Mouse (Mus musculus): ENCODE data around the gene Epha4.

Epha4 gene

DNA sequence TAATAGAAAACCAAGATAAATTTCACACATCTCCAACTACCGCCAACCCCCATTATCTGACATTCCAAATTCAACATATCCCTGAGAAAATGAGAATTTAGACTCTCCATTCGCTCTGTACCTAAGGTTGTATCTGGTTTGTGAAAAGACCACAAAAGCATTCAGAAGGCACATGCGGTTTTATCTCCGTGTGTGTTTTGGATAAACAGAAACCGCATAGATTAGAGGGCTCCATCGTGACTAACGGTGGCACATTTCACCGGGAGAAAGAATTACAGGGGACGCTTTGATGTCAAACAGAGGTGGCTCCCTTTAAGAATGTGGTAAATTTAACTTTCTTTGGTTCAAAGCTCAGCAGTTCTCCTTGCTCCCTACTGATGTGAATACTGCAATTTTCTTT is 107.5 kb downstream of the Epha4 start:
- DNase-seq (ENCODE audit: low read depth, low spot score) = no peak

DNA sequence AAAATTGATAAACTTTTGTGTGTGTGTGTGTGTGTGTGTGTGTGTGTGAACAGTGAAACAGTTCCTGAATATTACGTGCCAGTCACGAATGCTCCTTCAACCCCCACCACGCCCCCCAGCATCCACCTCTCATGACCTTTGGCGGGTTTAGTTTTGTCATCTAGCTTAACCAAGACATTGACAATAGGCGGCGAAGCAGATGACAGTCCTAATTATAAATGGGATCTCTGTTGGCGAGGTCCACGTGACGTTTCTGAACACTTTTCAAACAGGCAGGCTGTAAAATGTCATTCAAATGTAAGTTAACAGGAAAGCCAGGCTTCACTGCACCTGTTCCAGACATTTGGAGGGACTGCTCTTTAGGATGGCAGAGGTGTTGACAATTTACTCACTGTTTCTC is 108.3 kb downstream of the Epha4 start:
- no peak for DNase-seq (ENCODE audit: low read depth, low spot score)

DNA sequence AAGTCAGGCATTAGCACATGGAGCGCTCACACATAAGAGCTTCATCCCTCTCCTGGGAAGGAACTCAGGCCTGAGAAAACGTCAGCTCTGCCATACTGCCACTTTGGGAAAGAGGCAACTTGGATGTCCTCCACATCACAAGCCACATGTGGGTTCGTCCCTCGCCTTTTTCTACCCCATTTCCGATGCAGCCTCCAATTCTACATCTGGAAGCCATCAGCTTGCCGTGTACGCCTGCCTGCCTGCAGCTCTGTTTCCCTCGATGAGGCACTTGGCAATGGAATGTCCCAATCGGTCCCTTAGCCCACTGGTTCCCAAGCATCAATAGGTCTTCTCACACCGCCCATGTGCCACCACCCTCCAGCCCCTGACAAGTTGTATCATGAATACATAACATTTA is 110.4 kb downstream of the Epha4 start:
- no peak for DNase-seq (ENCODE audit: low read depth, low spot score)

DNA sequence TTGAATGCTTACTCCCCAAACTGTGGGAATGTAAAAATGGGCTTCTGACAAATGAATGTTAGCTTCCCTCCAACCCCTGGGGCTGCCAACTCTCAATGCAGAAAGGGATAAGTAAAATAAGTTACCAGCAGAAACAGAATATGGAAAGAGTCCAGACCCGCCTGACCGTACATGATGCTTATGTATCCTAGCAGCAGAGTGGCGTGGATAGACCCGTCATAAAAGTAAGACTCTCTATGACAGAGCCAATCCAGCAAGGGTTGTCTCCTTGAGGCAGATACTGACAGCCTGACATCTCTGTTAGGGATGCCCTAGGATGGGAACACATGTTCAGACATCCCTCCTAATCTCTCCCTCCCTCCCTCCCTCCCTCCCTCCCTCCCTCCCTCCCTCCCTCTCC is 111.9 kb downstream of the Epha4 start:
- no peak for DNase-seq (ENCODE audit: low read depth, low spot score)

DNA sequence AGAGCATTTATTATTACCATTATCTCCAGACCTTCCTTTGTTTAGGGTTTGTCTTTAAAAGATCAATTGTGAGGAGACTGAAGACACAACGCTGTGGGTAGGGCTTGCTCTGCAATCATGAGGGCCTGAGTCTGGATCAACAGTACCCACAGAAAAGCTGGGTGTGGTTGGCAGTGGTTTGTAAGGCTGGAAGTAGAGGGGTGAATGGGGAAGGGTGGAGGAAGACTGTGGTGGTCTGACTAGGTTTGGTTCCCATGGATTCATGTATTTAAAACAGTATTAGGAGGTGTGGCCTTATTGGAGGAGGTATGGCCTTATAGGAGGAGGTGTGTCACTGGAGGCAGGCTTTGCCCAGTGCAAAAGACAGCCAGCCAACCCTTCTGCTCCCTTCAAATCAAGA is 113.4 kb downstream of the Epha4 start:
- no peak for DNase-seq (ENCODE audit: low read depth, low spot score)

DNA sequence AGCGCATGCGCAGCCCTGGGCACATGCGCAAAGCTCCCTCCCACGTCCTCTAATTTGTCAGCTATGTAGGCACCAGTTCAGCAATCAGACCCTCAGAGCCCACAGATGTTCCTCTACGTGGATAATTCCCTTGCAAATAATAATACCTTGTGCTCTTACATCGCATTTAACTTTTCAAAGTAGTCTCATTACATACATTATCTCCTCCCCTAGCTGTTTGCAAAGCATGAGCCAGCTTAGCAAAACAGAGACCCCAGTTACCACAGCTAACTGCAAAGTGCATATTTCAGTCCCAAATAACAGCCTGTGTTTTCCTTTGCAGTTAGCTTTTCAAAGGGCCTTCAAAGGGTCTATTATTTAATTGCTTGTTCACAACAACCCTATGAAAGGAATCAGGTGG is 123.3 kb downstream of the Epha4 start:
- DNase-seq (ENCODE audit: low read depth, low spot score) = no peak

DNA sequence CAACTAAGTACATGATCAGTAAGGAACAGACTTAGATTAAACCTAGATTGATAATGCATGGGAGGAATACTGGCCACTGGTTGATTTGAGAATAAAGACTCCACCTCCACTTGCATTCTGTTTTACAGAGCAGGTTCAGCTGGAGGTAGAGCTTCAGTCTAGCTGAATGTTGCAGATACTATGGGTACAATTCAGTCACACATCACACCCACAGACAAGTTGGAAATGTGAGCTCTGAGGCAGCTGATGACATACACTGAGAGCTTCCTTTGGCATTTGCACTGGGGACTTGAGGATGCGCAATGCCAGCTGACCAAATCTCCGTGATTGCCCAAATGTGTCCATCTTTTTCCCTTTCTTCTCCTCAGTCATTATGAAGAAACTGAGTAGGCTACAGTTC is 125.8 kb downstream of the Epha4 start:
- no peak for DNase-seq (ENCODE audit: low read depth, low spot score)

DNA sequence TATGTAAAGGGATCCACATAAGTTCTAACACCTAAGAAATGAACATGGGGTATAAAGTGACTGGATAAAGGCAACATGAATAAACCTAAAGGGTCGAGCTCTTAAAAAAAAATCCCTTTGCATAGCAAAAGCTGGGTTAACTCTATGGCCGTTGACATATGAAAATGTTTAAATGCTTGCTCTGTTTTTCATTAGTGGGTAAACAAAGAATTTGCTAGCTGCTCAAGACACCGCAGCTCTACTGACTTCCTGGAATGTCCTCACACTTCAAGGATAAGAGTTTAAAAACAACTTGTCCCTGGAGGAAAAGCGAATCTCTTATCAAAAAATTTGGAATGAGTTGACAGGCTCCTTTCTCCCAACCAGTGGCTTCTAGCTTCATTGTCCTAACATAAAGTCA is 126.3 kb downstream of the Epha4 start:
- DNase-seq (ENCODE audit: low read depth, low spot score) = no peak

DNA sequence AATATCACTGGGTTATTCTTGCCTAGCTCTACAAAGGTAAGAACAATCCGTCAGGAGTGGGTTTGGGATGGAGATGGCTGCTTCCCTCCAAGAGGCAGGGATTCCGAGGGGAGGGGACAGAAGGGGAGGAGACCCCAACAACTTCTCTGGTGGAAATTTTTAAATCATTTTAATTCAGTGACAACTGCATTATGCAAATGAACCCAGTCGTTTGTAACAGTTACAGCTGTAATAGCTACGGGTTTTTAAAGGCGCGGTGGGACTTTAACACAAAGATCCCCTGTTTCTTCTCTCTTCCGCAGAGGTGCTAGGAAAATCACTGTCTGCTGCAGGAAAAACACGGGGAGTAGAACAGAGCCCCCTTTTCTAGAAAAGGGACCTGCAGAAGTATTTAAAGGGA is 129.3 kb downstream of the Epha4 start:
- no peak for DNase-seq (ENCODE audit: low read depth, low spot score)

DNA sequence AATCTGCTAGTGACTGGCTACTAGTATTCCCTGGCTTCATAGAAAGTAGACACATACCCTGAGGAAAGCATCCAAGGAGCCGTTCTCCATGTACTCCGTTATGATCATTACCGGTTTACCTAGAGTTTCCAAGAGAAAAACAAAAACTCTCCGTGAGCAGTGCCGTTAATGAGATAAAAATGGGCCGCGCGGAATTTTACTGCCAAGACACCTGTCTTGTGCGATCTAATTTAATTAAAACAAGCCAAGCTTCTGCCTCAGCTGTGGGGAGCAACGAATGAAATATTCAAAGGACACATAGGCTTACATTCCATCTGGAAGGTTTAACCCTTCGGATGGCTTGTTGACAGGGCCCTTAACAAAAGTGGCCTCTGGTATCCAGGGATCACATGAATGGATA is 131.4 kb downstream of the Epha4 start:
- DNase-seq (ENCODE audit: low read depth, low spot score) = no peak

DNA sequence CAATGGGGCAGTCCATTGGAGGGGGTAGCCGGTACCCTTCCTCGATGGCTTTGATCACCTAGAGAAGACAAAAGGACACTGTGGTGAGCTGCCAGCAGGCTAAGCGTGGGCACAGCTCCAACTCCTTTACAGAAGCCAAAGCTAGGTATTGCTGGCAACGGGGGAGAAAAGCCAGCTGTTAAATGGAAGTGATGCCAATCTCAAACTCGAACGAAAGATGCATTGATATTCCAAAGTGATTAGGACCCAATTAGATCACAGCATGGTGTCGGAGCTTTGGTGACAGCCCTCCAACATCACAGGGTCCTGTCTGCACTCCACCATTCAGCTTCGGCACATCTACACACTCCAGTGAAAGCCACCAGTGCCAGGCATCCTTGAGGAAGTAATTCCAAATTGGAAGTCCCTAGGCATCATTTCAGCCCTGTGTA is 137.3 kb downstream of the Epha4 start:
- no peak for DNase-seq (ENCODE audit: low read depth, low spot score)

DNA sequence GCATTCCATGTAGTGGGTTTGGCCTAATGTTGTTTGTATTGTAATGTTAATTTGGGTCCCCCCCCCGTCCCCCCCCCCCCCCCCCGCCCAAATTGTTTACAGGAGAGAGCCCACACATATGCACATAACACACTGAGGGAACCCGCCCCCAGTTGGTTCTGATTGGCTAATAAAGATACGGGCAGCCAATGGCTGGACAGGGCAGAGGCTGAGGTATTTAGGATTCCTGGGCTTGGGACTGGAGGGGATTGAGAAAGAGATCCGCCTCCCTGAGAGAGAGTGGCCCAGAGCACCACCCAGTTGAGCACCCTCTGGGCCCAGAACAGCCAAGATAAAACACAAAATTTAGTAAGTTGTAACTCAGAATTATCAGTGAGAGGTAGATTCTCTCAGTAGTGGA is 140.8 kb downstream of the Epha4 start:
- DNase-seq (ENCODE audit: low read depth, low spot score) = peak; percentile 92

DNA sequence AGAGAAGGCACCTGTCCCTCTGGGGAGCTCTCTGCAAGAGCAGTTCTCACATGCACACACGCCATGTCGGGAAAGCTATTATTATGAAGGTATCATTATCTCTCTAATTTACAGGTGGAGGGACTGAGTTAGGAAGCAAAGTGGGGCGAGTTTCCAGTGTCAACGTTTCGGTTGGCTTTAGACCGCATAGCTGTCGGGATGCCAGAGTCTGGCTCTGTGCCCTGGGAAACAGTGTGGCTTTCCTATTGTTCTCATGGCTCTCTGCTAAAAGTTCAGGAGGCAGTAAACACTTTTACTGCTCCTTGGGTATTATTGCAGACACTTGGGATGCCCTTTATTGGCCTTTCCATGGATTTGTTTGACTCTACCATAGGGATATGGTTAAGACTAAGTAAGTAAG is 144.0 kb downstream of the Epha4 start:
- no peak for DNase-seq (ENCODE audit: low read depth, low spot score)

DNA sequence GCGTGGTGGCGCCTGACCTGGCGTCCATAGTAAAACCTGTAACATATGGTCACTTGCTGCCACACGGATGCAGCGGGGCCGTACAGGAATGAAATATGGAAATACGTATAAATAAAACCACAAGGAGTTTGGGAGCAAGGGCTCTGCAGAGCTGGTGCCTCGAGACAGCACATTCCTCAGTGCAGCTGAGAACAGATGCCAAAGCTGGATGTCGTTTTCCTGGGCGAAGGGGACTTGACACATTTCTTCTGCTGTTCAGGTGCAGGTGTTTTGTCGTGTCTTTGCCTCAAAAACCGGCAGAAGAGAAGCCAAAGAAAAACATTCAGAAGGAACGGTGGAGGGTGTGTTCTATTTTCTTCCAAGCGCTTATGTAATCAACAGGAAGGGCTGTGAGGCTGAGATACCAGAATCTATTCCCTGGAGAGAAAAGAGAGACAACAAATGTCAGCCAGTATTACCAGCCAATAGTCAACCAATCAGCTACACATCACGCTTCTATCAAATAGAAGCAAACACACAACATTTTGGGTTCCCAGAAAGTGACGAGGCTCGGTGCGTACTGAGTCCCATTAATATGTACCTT is 145.5 kb downstream of the Epha4 start:
- no peak for DNase-seq (ENCODE audit: low read depth, low spot score)

DNA sequence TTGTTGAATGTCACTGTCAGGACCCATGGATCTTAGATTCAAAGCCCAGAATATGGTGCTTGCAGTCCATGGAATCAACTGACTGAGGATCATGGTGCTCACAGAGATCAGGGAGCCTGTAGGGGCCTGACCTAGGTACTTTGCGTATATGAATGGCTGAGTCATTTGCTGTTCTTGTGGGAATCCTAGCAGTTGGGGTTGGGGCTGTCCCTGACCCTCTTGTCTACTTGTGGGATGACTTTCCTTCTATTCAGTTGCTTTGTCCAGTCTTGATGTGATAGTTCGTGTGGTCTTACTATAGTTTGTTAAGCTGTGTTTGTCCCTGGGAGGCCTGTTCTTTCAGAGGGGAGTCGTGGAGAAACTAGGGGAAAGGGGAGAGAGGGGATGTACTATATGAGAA is 149.0 kb downstream of the Epha4 start:
- no peak for DNase-seq (ENCODE audit: low read depth, low spot score)

DNA sequence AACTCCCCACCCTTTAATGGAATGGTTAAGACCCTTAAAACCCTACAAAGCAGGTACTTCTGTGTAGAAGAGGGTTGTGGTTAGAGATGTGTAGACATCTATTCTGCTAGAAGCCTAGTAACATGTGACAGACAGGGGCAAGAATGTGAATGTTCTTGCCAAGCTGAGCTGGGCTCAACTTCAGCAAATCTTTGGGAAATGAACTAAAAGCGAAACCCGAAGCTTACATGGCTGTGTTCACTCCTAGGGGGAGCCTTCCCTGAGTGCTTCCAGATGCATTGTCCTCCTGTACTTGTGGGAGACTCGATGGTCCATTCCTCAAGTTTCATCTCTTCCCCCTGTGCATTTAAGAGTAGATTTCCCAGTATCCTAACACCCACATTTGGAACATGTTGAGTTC is 150.3 kb downstream of the Epha4 start:
- DNase-seq (ENCODE audit: low read depth, low spot score) = no peak

DNA sequence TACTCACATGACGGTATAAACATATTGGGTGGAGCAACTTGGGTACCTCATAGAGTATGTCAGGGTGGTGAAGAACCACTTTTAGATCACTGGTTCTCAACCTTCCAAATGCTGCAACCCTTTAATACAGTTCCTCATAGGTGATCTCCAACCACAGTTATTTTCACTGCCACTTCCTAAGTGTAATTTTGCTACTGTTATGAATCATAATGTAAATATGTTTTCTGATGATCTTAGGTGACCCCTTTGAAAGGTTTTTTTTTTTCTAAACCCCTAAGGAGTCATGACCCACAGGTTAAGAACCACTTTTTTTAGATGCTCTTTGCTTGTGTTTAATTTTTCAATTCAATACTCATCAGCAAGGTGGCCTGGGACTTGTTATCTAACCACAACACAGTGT is 151.0 kb downstream of the Epha4 start:
- no peak for DNase-seq (ENCODE audit: low read depth, low spot score)

DNA sequence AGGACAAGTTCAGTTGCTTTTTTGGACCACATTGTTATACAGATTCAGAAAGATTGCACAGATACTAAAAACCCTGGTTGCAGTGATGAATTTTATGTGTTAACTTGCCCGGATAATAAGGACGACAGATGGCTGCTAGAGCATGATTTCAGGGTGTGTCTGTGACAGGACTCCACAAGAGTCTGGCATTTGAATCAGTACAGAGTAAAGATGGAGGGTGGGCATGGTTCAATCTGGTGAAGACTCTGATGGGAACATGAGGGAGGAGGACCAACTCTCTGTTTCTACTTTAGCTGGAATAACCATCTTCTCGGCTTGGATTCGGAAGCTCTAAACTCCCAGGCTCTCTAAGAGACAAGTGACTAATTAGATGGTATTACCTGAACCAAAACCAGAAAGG is 168.4 kb downstream of the Epha4 start:
- DNase-seq (ENCODE audit: low read depth, low spot score) = no peak

DNA sequence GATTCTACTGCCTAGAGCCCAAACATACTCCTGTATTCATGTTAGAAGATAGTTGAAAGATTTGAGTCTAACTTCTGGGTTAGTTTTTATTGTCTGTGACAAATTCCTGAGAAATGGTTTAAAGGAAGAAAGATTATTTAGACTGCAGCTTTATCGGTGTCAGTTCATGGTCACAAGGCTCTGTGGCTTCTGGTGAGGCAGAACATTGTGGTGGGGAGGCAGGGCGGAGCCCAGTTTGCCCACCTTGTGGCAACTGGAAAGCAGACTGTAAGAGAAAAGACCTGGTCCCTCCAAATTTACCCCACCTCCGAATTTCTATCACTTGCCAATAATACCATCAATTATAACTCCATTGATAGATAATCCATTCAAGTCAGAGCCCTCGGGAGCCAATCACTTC is 171.1 kb downstream of the Epha4 start:
- no peak for DNase-seq (ENCODE audit: low read depth, low spot score)

DNA sequence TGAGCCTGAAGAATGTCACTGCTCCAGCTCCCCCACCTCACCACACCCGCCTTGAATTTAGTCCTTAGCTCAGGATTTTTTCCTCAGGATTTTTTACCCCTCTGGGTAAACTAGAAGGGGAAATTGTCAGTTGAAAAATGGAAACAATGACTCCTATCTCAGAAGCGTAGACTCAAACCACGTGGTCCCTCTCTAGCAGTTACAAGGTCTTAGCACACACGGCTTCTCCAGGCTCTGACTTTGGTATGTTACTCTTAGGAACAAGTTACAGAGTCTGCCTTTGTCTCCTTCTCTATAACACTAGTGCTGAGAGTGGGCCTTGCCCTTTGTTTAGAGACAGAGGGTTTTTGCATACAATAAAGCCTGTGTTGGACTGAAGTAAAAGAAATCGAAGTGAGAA is 175.2 kb downstream of the Epha4 start:
- peak; percentile 29 for DNase-seq (ENCODE audit: low read depth, low spot score)

DNA sequence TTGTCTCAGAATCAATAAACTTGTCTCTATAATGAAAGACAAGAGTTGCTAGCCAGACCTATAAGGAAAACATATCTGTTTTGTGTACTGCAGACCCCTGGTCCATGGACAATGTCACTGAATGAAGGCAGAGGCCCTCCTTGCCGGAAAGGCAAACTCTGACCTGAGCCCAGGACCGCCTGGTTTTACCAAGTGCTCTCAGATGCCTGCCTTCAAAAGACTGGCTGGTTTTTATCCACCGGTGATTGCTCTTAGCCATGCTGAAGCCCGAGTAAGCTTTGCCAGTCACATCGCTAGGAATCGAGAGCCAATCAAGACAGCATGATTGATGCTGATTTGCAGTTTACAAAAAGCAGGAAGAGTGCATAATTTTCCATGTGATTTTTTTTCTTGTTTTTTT is 176.5 kb downstream of the Epha4 start:
- no peak for DNase-seq (ENCODE audit: low read depth, low spot score)

DNA sequence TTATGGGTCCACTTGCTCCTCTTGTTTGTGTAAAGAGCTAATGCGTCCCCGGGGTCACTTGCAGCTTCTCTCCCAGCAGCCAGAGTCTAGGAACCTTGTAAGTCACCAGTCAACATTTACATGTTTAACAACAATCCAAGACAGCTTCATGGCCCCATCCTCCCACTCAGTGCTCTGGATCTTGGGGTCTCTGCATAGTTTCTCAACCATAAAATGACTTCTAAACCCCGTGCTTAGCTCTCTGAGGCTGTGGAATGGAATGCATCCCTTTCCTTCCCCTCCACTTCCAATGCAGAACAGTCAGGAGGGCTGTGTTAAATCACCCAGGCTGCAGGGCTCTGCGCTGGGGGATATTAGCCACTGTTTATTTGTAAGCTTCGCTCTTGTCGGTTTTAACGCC is 178.0 kb downstream of the Epha4 start:
- no peak for DNase-seq (ENCODE audit: low read depth, low spot score)

DNA sequence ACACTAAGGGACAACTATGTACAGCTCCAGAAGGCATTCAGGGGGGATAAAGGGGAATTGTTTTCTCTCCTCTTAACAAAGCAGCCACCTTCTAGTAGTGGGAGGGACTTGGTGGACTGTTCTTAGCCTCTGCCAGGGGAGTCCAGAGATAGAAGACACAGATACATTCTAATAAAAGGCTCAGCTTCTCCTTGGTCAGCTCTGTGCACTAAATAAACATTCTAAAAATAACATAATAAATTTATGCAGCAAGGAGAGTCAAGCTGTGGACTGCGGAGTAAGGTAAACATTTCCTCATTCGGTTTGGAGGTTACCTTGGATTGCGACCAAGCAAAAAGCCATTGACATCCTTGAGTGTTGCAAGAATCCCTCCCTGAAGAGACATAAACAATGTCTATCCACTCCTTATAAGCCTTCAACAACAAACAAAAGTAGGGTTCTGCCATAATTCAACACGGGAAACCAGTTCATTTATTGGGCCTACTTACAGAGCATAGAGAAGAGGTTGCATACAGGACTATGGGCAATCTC is 196.2 kb downstream of the Epha4 start:
- no peak for DNase-seq (ENCODE audit: low read depth, low spot score)

Data from R1 (cell line).